Mouse (Mus musculus) testis, postnatal 10 days (tissue): ENCODE results near the gene Schip1.

Source experiments
- DNase-seq: peaks from one replicate; pipeline ENCODE4 v3.0.0; 2021; ENCODE audit warnings: low spot score

Schip1 gene

GRCm38 (mm10) chr3:68619097-68619496 lies 554.5 kb downstream of the Schip1 start:
- peak; percentile 32 for DNase-seq

GRCm38 (mm10) chr3:68621971-68622370 lies 557.4 kb downstream of the Schip1 start:
- DNase-seq = no peak

GRCm38 (mm10) chr3:68623036-68623435 lies 558.4 kb downstream of the Schip1 start:
- DNase-seq = no peak

GRCm38 (mm10) chr3:68624471-68624870 lies 559.9 kb downstream of the Schip1 start:
- no peak for DNase-seq

GRCm38 (mm10) chr3:68630261-68630660 lies 565.7 kb downstream of the Schip1 start:
- DNase-seq = no peak

- no peak for DNase-seq
Observed at GRCm38 (mm10) chr3:68630821-68631220, 566.2 kb downstream of the Schip1 start.

GRCm38 (mm10) chr3:68632714-68633113 lies 568.1 kb downstream of the Schip1 start:
- no peak for DNase-seq

GRCm38 (mm10) chr3:68633577-68633976 lies 569.0 kb downstream of the Schip1 start:
- no peak for DNase-seq

GRCm38 (mm10) chr3:68637960-68638359 lies 573.4 kb downstream of the Schip1 start:
- DNase-seq = no peak

- DNase-seq = no peak
Observed at GRCm38 (mm10) chr3:68638703-68639102, 574.1 kb downstream of the Schip1 start.

GRCm38 (mm10) chr3:68642935-68643334 lies 578.3 kb downstream of the Schip1 start:
- DNase-seq = no peak

- peak; percentile 45 for DNase-seq
Observed at GRCm38 (mm10) chr3:68646387-68647130, 582.0 kb downstream of the Schip1 start.

GRCm38 (mm10) chr3:68647282-68647681 lies 582.7 kb downstream of the Schip1 start:
- no peak for DNase-seq

- no peak for DNase-seq
Observed at GRCm38 (mm10) chr3:68650251-68650650, 585.6 kb downstream of the Schip1 start.

GRCm38 (mm10) chr3:68656607-68657352 lies 592.2 kb downstream of the Schip1 start:
- no peak for DNase-seq

- DNase-seq = no peak
Observed at GRCm38 (mm10) chr3:68657589-68658245, 593.1 kb downstream of the Schip1 start.

GRCm38 (mm10) chr3:68659996-68660395 lies 595.4 kb downstream of the Schip1 start:
- DNase-seq = no peak

- no peak for DNase-seq
Observed at GRCm38 (mm10) chr3:68660538-68660937, 595.9 kb downstream of the Schip1 start.

- no peak for DNase-seq
Observed at GRCm38 (mm10) chr3:68662386-68662785, 597.8 kb downstream of the Schip1 start.

GRCm38 (mm10) chr3:68664337-68664736 lies 599.7 kb downstream of the Schip1 start:
- DNase-seq = no peak

- no peak for DNase-seq
Observed at GRCm38 (mm10) chr3:68666377-68666776, 601.8 kb downstream of the Schip1 start.

- DNase-seq = no peak
Observed at GRCm38 (mm10) chr3:68667852-68668251, 603.2 kb downstream of the Schip1 start.

GRCm38 (mm10) chr3:68669418-68669974 lies 604.9 kb downstream of the Schip1 start:
- DNase-seq = no peak
